ENCODE assay signal across 11 mouse cellular contexts in genomic region chr2:75669491-75670445, GRCm38 (mm10). TPM values are rescaled to one million over a fixed set of nuclear protein-coding genes. Genes with fewer than 3 reads are reported as not detected.
DNase-seq lines count a peak whose midpoint lies in the region; ATAC-seq and TF ChIP-seq lines count a peak whose summit lies in the region.
"Had no signal": no experiment of that assay in that cellular context is flagged by ENCODE, and none has a peak within 500 bp of the region (broad histone marks: within the 10 kb centered on the region; RNA-seq: fewer than 3 reads in every experiment).

No protein-coding gene starts in this region.

- DNase-seq in CH12.LX (ENCODE audit: extremely low read depth): peak; percentile 38
- peak; percentile 59 for DNase-seq in embryonic facial prominence, embryonic 10.5 days (ENCODE audit: low spot score)
- DNase-seq in liver, adult 2 months (ENCODE audit: extremely low read depth, low read depth, low spot score): peak; percentile 42
- no peak for DNase-seq in gastrocnemius, postnatal 14 days
- DNase-seq in cerebellum, postnatal 25 days: no peak
- no peak for DNase-seq in frontal cortex, adult 2 months (ENCODE audit: extremely low spot score in 1 of 2, low spot score in 1 of 2)
- DNase-seq: spleen, adult 18-20 months had no signal

- TF ChIP-seq RAD21 in CH12.LX (IDR thresholded peaks at IDR 0.05; ENCODE audit: low read depth, low read length): no peak

- no peaks in the 10 kb centered on the region for H3K9me3 ChIP-seq in kidney, embryonic 16.5 days (ENCODE audit: low read length)
- no peaks in the 10 kb centered on the region for H3K9me3 ChIP-seq in kidney, embryonic 15.5 days (replicated peaks)
- H3K9me3 ChIP-seq in CH12.LX (replicated peaks; ENCODE audit: low read length): no peaks in the 10 kb centered on the region
- no peaks in the 10 kb centered on the region for H3K9me3 ChIP-seq in embryonic facial prominence, embryonic 10.5 days
- H3K9me3 ChIP-seq: embryonic facial prominence, embryonic 13.5 days had no signal

- ATAC-seq in kidney, embryonic 16.5 days (ENCODE audit: low FRiP score, low TSS enrichment): no peak
- no peak for ATAC-seq in kidney, embryonic 15.5 days (replicated peaks; ENCODE audit: low FRiP score)
- ATAC-seq: inflammation-experienced regulatory T-cells, adult 6 months had no signal

- no peak overlapping the region for H3K4me3 ChIP-seq in kidney, embryonic 16.5 days (ENCODE audit: low read length)
- H3K4me3 ChIP-seq in kidney, embryonic 15.5 days (replicated peaks): no peak overlapping the region
- H3K4me3 ChIP-seq in CH12.LX (replicated peaks in 1 of 3; ENCODE audit: low read depth in 2 of 3, low read length in 2 of 3, poor library complexity in 1 of 3): no peak overlapping the region
- H3K4me3 ChIP-seq in embryonic facial prominence, embryonic 10.5 days: no peak overlapping the region
- no peak overlapping the region for H3K4me3 ChIP-seq in liver, adult 2 months (ENCODE audit: insufficient read depth, low read depth, low read length)
- H3K4me3 ChIP-seq: embryonic facial prominence, embryonic 13.5 days had no signal

- 0 out of 2 replicates have a peak, but pooled peaks have one; percentile 37 for TF ChIP-seq POLR2A in CH12.LX (IDR thresholded peaks at IDR 0.05; ENCODE audit: low read depth, low read length)
- no peak for TF ChIP-seq POLR2A in liver, adult 2 months (IDR thresholded peaks at IDR 0.05; ENCODE audit: extremely low read depth, insufficient read depth, low read length)

- in situ Hi-C loops in CH12.LX (cut with MboI; ENCODE audit: low pct_ligation_motif_present, low pct_unique_long_range_greater_than_20kb, low sequenced_read_pairs): no loop called here

- H3K4me2 ChIP-seq in kidney, embryonic 16.5 days (replicated peaks; ENCODE audit: low read depth, low read length): no peak overlapping the region
- H3K4me2 ChIP-seq in kidney, embryonic 15.5 days: no peak overlapping the region
- no peak overlapping the region for H3K4me2 ChIP-seq in CH12.LX (ENCODE audit: insufficient read depth, low read depth, poor library complexity, severe bottlenecking)
- H3K4me2 ChIP-seq: embryonic facial prominence, embryonic 13.5 days had no signal

- TF ChIP-seq CTCF in CH12.LX (conservative IDR thresholded peaks at IDR 0.05 in 1 of 2, IDR thresholded peaks at IDR 0.05 in 1 of 2; ENCODE audit: low read depth in 2 of 2, low read length in 2 of 2): no peak
- no peak for TF ChIP-seq CTCF in liver, adult 2 months (IDR thresholded peaks at IDR 0.05; ENCODE audit: low read depth, low read length)

- H3K9ac ChIP-seq in kidney, embryonic 16.5 days (replicated peaks; ENCODE audit: low read length): no peak overlapping the region
- no peak overlapping the region for H3K9ac ChIP-seq in kidney, embryonic 15.5 days
- H3K9ac ChIP-seq in CH12.LX (ENCODE audit: insufficient read depth, low read depth): no peak overlapping the region
- no peak overlapping the region for H3K9ac ChIP-seq in liver, adult 2 months (ENCODE audit: low read depth, low read length)
- H3K9ac ChIP-seq: embryonic facial prominence, embryonic 13.5 days had no signal

- H3K27ac ChIP-seq in kidney, embryonic 16.5 days (ENCODE audit: low read length): 0 out of 2 replicates have a peak overlapping the region, but pooled peaks have one; percentile 34
- H3K27ac ChIP-seq in kidney, embryonic 15.5 days: no peak overlapping the region
- H3K27ac ChIP-seq in CH12.LX (ENCODE audit: insufficient read depth, low read depth): no peak overlapping the region
- H3K27ac ChIP-seq in embryonic facial prominence, embryonic 10.5 days (replicated peaks): no peak overlapping the region
- no peak overlapping the region; the same call in 1 of the 2 replicates for H3K27ac ChIP-seq in liver, adult 2 months (replicated peaks; ENCODE audit: insufficient read depth, low read depth, low read length)
- H3K27ac ChIP-seq: embryonic facial prominence, embryonic 13.5 days had no signal

- intact Hi-C loops in gastrocnemius, postnatal 14 days (cut with DNase I; ENCODE audit: low total_unique reads): no loop called here

- peaks cover 16% of the 10 kb centered on the region for H3K36me3 ChIP-seq in kidney, embryonic 16.5 days (ENCODE audit: insufficient read depth, low read length)
- peaks cover 20% of the 10 kb centered on the region for H3K36me3 ChIP-seq in kidney, embryonic 15.5 days
- peaks cover 9 to 19% of the 10 kb centered on the region in 2 experiments for H3K36me3 ChIP-seq in CH12.LX (replicated peaks in 1 of 2; ENCODE audit: control insufficient read depth in 1 of 2, insufficient read depth in 1 of 2, low read length in 1 of 2)
- peaks cover 27% of the 10 kb centered on the region for H3K36me3 ChIP-seq in embryonic facial prominence, embryonic 10.5 days (replicated peaks)
- H3K36me3 ChIP-seq in liver, adult 2 months (ENCODE audit: control insufficient read depth, insufficient read depth, low read length): peaks cover 5% of the 10 kb centered on the region

- WGBS in kidney, embryonic 16.5 days: 40% methylated on average over 14 of the region's 14 CpGs
- WGBS in kidney, embryonic 15.5 days: 49% methylated on average over 14 of the region's 14 CpGs
- WGBS in embryonic facial prominence, embryonic 10.5 days: 38% methylated on average over 14 of the region's 14 CpGs
- WGBS in liver, adult 2 months: 45% methylated on average over 14 of the region's 14 CpGs

- peaks cover 2% of the 10 kb centered on the region; the same call in 1 of the 2 replicates for H3K79me2 ChIP-seq in CH12.LX (replicated peaks; ENCODE audit: control insufficient read depth, extremely low read depth, insufficient read depth, poor library complexity, severe bottlenecking)
- no peaks in the 10 kb centered on the region for H3K79me2 ChIP-seq in liver, adult 2 months (ENCODE audit: control insufficient read depth, insufficient read depth, low read length)

- dilution Hi-C loops in CH12.LX (cut with MboI; ENCODE audit: extremely low pct_ligation_motif_present, extremely low pct_unique_long_range_greater_than_20kb, low sequenced_read_pairs): no loop called here

- no peaks in the 10 kb centered on the region for H3K4me1 ChIP-seq in kidney, embryonic 16.5 days (ENCODE audit: insufficient read depth, low read length)
- H3K4me1 ChIP-seq in kidney, embryonic 15.5 days: no peaks in the 10 kb centered on the region
- no peaks in the 10 kb centered on the region for H3K4me1 ChIP-seq in CH12.LX (ENCODE audit: control insufficient read depth in 1 of 2, insufficient read depth in 2 of 2)
- H3K4me1 ChIP-seq in embryonic facial prominence, embryonic 10.5 days: no peaks in the 10 kb centered on the region
- no peaks in the 10 kb centered on the region for H3K4me1 ChIP-seq in liver, adult 2 months (ENCODE audit: control insufficient read depth, insufficient read depth, low read length)
- H3K4me1 ChIP-seq: embryonic facial prominence, embryonic 13.5 days had no signal

- TF ChIP-seq EP300 in CH12.LX (IDR thresholded peaks at IDR 0.05; ENCODE audit: low read length): no peak

- H3K27me3 ChIP-seq in kidney, embryonic 16.5 days (ENCODE audit: insufficient read depth, low read length): no peaks in the 10 kb centered on the region
- no peaks in the 10 kb centered on the region for H3K27me3 ChIP-seq in kidney, embryonic 15.5 days
- no peaks in the 10 kb centered on the region for H3K27me3 ChIP-seq in CH12.LX (replicated peaks)
- no peaks in the 10 kb centered on the region for H3K27me3 ChIP-seq in embryonic facial prominence, embryonic 10.5 days (replicated peaks; ENCODE audit: low read depth, poor library complexity, severe bottlenecking)
- H3K27me3 ChIP-seq in liver, adult 2 months (ENCODE audit: control insufficient read depth, insufficient read depth, low read length): no peaks in the 10 kb centered on the region
- H3K27me3 ChIP-seq: embryonic facial prominence, embryonic 13.5 days had no signal

TF ChIP-seq in CH12.LX, 34 proteins besides CTCF, POLR2A, EP300 and RAD21 (continues in another document):
- TF ChIP-seq ZMIZ1 (IDR thresholded peaks at IDR 0.05; ENCODE audit: low read depth, low read length) (peak; percentile 48), IRF4 (IDR thresholded peaks at IDR 0.05; ENCODE audit: low read depth, low read length) (no peak), SIN3A (IDR thresholded peaks at IDR 0.05; ENCODE audit: low read length) (peak; percentile 31; the same call in 1 of the 2 replicates), CHD2 (IDR thresholded peaks at IDR 0.05; ENCODE audit: low read length) (peak; percentile 24; the same call in 1 of the 2 replicates), ZKSCAN1 (IDR thresholded peaks at IDR 0.05; ENCODE audit: borderline replicate concordance, low read depth, low read length) (no peak), POLR2AphosphoS2 (IDR thresholded peaks at IDR 0.05; ENCODE audit: low read depth, low read length) (peak; percentile 76), BHLHE40 (IDR thresholded peaks at IDR 0.05; ENCODE audit: low read depth, low read length) (no peak), MXI1 (IDR thresholded peaks at IDR 0.05; ENCODE audit: low read depth, low read length) (peak; percentile 40; the same call in 1 of the 2 replicates), NELFE (IDR thresholded peaks at IDR 0.05; ENCODE audit: low read depth, low read length) (peak; percentile 51; the same call in 1 of the 2 replicates), ELF1 (IDR thresholded peaks at IDR 0.05; ENCODE audit: low read depth, low read length) (no peak)

RNA-seq across cellular contexts. Expression of gene Hnrnpa3, which starts 10.7 kb away (rescaled TPM):
- polyA plus RNA-seq in kidney, embryonic 16.5 days (2015; fragmentation: Nextera tagmentation; extraction: Ambion mirVana): 281 and 293 TPM in 2 replicates
- 381 and 397 TPM in 2 replicates for polyA plus RNA-seq in kidney, embryonic 15.5 days (2015; fragmentation: Nextera tagmentation; extraction: Ambion mirVana)
- total RNA-seq in CH12.LX (2012; rRNA removed) (83.1 and 105 TPM in 2 replicates), CH12.LX (2014; rRNA removed) (229 and 278 TPM in 2 replicates)
- 373 and 540 TPM in 2 replicates for polyA plus RNA-seq in CH12.LX (2012; ENCODE audit: insufficient read length, low read depth)
- 364 and 384 TPM in 2 replicates for polyA plus RNA-seq in embryonic facial prominence, embryonic 10.5 days (2016; fragmentation: Nextera tagmentation; extraction: Ambion mirVana)
- total RNA-seq in liver, adult 2 months (2014; rRNA removed): 44.2 and 45.5 TPM in 2 replicates
- 13.9 and 14.1 TPM in 2 replicates for polyA plus RNA-seq in liver, adult 2 months (2012; rRNA removed)
- total RNA-seq in gastrocnemius, postnatal 14 days (2021): 100 to 1,000 TPM; 144 to 187 TPM
- polyA plus RNA-seq in frontal cortex, adult 2 months (2012; rRNA removed): 297 and 316 TPM in 2 replicates

RNA-seq across cellular contexts. Expression of gene Nfe2l2, which starts 34.7 kb away (rescaled TPM):
- polyA plus RNA-seq in kidney, embryonic 16.5 days (2015; fragmentation: Nextera tagmentation; extraction: Ambion mirVana): 87.7 and 90.7 TPM in 2 replicates
- polyA plus RNA-seq in kidney, embryonic 15.5 days (2015; fragmentation: Nextera tagmentation; extraction: Ambion mirVana): 70.2 and 71.2 TPM in 2 replicates
- total RNA-seq in CH12.LX (2012; rRNA removed): 11.6 and 13.9 TPM in 2 replicates
- 21.7 and 23.3 TPM in 2 replicates for total RNA-seq in CH12.LX (2014; rRNA removed)
- polyA plus RNA-seq in CH12.LX (2012; ENCODE audit: insufficient read length, low read depth): 32.6 and 35.5 TPM in 2 replicates
- polyA plus RNA-seq in embryonic facial prominence, embryonic 10.5 days (2016; fragmentation: Nextera tagmentation; extraction: Ambion mirVana): 33.0 and 33.7 TPM in 2 replicates
- 29.5 and 34.1 TPM in 2 replicates for total RNA-seq in liver, adult 2 months (2014; rRNA removed)
- polyA plus RNA-seq in liver, adult 2 months (2012; rRNA removed): 35.9 and 40.1 TPM in 2 replicates
- 10 to 100 TPM; 25.6 to 31.3 TPM for total RNA-seq in gastrocnemius, postnatal 14 days (2021)
- polyA plus RNA-seq in frontal cortex, adult 2 months (2012; rRNA removed): 20.4 and 21.1 TPM in 2 replicates

Comparison
In these comparisons a context has a peak if more than half of its experiments do, and no peak if none do; other contexts are left out.
1. DNase-seq: peak in CH12.LX (single experiment), embryonic facial prominence, embryonic 10.5 days (single experiment) and liver, adult 2 months (single experiment); none in gastrocnemius, postnatal 14 days (single experiment), cerebellum, postnatal 25 days (0 of 2) and frontal cortex, adult 2 months (0 of 2).
2. RNA of gene Hnrnpa3, which starts 10.7 kb away (polyA plus RNA-seq): 364 to 384 TPM in embryonic facial prominence, embryonic 10.5 days, 381 to 397 TPM in kidney, embryonic 15.5 days, 373 to 540 TPM in CH12.LX, 297 to 316 TPM in frontal cortex, adult 2 months and 281 to 293 TPM in kidney, embryonic 16.5 days; 13.9 to 14.1 TPM in liver, adult 2 months; every median in the first group is over 10 times any median in the second.